Mouse (Mus musculus): ENCODE results near the gene Slc25a13.

Slc25a13 gene

DNA sequence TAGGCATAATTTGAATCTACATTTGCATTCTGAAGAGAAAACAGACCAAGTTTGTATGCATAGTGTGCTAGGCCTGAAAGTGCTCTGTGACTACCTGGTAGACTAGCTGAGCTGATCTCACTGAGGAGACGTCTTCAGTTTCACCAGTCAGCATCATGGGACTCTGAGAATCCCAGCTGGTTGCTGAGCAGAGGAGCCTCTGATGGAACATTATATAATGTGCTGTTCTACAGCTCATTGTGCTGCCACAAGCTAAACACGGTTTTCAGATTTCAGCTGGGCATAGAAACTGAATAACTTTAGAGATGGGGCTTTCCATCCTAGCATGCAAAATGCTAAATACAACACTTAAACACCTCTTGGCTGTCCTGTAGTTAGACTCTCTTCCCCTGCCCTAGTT is 205.6 kb downstream of the Slc25a13 start:
- DNase-seq = no peak

DNA sequence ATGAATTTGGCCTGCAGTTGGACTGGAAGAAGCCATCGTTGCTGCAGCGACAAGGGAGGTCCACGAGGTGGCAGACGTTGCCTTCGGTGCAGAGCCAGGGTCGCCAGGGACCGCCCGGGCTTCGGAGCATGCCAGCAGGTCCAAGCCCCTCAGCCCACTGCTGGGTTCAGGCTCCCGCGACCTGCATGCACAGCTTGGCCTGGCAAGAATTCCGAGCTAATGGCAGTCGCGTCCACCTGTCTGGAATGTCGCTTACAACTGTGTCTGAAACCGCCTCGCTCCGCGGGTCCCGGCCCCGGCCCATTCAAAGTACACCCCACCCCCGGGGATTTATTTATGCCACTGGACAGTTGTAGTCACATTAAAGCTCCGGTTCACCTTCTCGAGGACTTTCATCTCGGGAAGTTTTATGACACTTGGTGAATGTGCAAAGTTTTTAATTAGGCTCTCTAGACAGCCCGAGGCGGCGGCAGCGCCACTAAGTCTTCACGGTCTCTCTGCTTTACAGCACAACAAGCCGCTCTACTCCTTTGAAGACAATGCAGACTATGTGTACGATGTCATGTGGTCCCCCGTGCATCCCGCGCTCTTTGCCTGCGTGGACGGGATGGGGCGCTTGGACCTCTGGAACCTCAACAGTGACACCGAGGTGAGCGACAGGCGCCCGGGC is 211.1 kb downstream of the Slc25a13 start:
- DNase-seq = peak; percentile 59

DNA sequence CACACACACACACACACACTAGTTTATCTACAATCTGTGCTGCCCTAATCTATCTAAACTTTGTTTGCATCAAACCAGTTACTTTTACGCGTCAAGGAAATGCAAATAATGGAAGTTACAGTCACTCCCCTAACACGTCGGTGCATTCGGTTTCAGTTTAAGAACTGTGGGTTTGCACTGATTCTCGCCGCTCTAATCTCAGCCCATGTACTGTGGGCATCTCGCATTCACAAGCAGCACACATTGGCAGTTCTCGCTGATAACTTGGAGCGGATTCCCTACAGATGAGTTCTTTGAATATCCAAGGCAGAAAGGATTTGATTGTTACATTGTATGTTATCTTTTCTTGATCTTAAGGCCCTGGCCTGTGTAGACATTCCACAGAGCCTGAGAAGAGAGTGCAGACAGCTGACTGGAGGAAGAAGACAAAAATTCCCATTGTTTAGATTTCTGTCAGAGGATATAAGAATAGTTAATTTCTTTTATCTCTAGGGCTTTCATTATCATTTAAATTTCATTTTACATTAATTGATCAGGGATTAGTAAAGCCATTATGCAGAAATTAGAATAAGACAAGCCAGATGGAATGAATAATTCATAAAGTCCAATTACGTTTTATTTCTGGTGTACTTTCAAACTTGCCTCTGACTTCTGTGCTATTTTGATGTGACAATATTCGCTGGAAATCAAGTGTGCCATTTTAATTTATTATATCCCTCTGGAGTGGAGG is 212.1 kb downstream of the Slc25a13 start:
- DNase-seq = no peak

DNA sequence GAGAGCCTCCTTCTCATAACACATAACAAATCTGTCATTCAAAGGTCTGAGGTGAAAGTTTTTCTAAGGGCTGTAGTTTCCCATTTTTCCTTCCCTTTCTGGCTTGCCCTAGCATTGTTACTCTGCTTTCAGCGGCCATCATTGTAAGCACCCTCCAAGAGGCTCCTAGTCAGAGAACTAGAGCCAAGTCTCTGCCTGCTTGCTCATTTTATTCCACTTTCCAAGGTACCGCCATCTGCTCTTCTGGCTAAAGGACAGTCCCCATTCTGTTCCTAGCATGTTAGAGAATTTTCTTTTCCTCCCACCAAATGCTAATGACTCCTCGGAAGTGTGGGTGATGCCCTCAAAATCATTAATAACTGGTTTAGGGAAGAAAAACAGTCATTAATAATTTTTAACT is 214.9 kb downstream of the Slc25a13 start:
- DNase-seq = no peak

DNA sequence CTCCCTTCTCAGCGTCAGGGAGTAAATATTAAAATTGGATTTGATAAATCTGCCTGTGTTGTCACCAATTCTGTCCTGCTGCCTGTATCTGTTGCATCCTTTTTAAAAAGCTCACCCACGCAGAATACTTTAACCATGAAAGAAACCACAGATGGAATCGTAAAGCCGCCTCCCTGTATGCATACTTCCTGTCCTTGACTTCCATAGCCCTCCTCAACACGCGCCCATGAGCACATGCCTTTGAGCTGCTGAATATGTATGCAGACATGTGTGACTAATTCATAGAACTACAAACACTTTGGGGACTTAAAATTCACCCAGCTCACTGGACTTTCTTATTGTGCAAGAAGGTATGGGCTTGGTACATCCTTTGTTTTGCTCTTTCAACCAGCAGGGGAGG is 219.4 kb downstream of the Slc25a13 start:
- no peak for DNase-seq

DNA sequence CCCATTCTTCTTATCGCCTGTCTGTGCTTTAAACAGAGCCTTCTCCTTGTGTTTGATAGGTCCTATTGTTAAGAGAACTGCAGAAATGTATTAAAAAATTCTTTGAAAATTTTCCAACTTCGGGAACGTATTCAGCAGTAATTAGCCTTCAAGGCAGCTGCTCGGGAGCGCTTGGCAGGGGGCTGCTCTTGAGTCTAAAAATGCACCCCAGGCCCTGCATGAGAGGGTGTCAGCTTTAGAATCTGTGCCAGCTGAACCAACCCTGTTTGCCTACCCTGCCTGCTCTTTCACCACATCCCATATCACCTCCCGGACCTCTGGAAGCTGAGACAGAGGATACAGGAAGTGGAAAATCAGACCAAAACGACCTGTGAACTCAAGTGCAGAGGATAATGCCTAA is 223.9 kb downstream of the Slc25a13 start:
- DNase-seq = no peak

DNA sequence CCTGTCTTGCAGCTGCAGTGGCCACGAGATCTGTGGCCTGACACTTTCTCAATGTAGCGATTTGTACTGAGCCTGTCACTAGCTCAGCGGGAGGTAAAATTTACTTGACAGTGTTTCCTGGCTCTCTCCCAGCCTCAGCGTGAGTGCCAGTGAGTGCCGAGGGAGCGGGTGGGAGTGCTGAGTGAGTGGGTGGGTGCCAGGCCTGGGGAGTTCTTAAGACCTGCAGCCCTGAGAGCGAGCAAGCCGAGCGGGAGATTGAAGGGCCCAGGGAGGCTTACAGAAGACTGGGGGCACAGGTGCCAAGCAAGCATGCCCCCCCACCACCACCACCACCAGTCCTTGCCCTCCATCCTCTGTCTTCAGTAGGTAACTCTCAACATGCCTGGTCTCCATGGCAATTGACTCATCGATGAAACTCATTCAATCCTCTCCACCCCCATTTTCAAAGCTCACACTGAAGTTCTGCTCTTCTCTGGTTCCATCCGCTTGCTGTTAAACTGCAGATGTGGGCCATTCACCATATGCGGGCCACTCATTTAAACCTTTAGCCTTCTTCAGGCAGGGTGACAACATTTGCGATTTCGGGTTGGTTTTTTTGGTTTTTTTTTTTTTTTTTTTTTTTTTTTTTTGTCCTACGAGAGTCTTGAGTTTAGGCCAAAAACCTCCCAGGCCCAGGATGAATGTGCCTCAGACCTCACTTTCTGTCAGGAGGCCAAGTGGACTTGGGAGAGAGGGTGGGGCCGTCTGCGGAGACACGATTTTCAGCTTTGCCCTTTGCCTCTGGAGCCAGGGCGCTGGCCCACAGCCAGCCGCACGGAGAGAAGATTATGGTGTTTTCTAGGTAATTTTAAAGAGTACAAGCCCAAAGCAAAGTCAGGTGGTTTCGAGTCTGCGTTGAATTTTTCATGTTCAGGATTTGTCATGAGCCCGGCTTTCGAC is 224.9 kb downstream of the Slc25a13 start:
- no peak for DNase-seq

DNA sequence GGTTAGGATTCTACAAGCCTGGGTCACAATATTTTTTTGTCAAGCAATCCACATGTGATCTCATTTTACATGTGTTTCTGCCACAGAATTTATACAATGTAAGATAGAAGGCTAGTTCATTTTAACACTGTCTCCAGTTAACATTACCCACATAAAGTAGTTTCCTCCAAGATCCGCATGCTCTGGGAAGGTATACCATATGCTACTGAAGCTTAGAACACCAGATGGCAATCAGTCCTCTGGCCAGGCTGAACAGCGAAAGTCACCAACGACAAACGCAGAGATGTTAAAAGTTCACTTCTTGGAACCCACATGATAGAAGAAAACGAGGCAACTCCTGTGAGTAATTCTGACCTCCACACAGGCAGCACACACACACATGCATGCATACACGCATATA is 225.7 kb downstream of the Slc25a13 start:
- DNase-seq = no peak

Data from thymus, postnatal 14 days (tissue).